Mouse (Mus musculus): ENCODE measurements at regions not wholly inside any gene's neighbourhood (a gene's known extent, or its start where the extent isn't known, plus 50 kb on each side); places are given as distances from the start of the nearest gene placed in this dataset.

DNA sequence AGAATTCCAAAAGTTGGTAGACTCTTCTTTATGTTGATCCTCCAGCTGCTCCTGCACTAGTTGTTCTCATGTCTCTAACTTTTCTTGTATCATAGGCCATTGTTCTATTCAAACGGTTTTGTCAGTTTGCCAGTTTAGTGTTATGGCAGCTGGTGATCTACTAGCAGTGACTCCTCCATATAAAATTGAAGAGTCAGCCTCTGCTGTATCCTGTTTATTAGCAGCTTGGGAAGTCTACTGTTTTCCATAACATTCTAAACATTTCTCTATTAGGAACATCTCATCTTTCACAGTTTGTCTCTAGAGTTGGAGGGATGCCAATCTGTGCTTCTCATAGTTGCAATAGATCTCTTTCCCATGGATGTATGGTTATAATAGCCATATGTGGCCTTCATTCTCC lies 58.6 kb downstream of the Drd1 start:
- no peak for DNase-seq (ENCODE audit: low spot score)

DNA sequence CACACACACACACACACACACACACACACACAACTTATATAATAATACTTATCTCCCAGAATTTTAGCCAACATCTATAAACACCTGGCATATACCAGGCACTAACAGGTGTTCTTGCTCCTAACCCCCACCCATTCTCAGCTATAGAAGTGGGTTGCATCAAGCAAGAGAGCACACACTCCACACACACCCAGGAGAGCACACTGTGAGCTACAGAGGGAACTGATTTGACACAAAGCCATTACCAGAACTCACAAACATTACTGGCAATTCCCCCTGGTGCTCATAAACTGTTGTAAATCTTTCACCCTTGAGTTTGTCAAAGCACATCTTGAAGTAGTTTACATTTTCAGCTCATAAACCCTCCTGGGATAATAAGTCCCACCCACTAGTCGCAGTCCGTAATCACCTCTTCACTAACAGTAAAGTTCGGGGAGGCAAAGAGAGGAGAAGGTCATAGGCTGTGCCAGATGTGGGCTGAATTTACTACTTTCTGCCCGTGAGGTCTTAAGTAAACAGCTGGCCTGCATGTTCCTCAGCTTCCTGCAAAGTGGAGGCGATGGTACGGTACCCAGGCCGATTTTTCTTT lies 62.5 kb downstream of the Drd1 start:
- DNase-seq (ENCODE audit: low spot score), result no peak

DNA sequence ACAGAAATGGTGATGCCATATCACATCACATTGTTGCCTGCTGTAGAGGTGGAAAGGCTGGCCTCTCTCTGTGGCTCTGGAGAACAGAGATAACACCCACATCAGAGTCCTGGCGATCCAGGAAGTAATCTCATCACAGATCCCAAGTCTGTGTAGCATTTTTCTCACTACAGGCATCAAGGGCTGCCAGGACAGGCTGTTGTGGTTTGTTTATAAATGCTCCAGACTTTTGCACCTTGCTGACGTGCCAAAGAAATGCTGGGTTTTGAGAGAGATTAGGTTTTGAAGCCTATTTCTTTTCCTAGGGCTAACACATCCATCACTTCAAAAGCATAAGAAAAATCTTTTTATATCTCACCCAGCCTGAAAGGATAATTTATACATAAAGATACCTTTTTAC lies 76.3 kb downstream of the Drd1 start:
- no peak for DNase-seq (ENCODE audit: low spot score)

DNA sequence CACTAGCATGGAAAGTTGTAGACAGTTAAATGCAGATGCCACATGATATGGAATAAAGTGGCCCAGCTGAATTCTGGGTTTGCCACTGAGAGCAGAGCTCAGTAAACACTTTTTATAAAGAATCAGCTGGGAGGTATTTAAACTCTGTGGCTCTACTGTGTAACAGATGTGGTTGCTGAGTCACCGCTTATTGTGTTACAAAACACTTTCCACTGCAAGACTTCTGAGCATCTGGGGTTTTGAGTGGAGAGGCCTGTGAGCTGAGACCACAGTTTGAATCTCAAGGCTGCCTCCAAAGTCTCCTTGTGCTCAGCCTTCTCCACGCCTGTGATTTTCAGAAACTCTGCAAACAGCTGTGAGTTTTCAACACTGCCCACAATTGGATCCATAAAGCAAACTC lies 86.1 kb downstream of the Drd1 start:
- DNase-seq (ENCODE audit: low spot score), result no peak

DNA sequence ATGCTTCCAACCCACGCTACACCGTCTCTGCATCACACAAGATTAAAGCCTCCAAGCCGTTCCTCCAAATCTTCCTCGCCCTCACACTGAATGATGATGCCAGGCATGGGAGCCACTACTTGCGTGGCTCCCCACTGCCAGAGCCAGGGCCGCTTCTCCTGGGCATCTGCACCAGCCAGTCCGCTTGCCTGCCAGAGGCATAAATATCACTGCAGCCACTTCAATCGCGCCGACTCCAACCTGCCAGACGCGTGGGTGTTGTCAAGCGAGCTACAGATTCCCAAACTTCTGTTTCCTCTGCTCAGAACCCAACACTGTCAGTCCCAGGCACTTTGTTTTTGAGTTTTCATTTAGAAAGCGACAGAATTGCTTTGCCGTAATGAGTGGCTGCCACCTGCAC lies 99.3 kb downstream of the Drd1 start:
- DNase-seq (ENCODE audit: low spot score), result no peak

DNA sequence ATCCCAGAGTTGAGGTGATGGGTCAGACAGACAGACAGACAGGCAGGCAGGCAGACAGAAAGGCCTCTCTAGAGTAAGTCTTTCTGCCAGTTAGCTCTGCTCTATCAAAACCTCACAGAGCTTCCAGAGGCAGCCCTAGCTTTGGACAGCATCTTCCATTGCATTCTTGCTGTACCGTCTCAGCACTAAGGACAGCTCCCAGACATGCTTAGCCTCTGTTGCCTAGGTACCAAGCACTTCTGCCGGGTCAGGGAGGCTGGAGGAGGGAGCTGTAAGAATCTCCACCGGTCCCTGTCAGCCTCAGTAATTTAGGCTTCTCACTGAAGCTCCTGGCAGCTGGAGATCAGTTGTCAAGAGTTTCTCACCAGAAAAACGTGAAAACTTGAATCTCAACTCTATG lies 107.4 kb downstream of the Drd1 start:
- no peak for DNase-seq (ENCODE audit: low spot score)

DNA sequence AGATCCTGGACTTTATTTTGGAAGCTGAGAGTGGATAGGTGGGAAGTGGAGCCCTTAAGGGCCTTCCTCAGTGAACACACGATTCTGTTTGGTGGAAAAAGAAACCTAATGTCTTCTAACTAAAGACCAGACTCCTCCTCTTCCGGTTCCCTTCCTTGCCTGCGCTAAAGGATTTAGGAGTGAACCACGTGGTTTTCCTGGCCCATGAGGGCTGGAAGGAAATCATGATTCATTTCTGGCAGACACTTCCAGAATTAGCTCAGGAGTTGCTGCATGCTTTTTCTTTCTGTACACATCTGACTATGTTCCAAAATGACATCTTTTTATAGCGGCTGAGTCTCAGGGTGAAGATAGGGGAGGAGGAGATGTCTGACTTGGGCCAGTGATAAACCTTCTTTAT lies 109.8 kb downstream of the Drd1 start:
- DNase-seq (ENCODE audit: low spot score), result no peak

DNA sequence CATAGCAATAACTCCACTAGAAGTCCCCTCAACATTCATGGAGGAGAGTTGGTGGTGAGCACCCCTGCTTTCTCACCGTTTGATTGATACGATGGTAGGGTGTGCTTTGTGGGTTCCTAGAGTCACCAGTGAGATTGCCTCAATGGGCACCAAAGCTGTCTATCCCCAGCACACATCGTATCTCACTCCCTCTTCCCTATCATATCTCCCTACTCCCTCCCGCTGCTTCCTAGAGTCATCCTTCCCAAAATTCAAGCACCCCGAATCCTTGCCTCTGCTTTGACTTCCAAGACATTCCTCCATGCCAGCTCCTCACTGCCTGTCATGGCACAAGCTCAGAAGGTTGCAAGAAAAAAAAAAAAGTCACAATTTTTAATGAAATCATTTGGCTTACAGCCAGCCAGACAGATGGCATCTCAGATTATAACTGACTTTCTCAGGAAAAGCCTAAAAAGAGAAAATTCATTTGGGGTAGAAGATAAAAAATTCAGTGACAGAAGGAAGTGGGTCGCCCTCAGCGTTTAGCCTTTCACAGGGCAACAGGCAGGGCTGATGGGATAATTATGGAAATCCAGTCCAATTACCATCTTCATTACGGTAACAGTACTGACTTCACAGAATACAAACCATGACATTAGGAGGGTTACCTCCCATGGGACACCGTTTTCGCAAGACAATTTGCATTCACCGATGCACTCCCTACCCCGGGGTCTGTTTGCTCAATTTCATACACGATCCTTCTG lies 114.3 kb downstream of the Drd1 start:
- DNase-seq (ENCODE audit: low spot score), result no peak

DNA sequence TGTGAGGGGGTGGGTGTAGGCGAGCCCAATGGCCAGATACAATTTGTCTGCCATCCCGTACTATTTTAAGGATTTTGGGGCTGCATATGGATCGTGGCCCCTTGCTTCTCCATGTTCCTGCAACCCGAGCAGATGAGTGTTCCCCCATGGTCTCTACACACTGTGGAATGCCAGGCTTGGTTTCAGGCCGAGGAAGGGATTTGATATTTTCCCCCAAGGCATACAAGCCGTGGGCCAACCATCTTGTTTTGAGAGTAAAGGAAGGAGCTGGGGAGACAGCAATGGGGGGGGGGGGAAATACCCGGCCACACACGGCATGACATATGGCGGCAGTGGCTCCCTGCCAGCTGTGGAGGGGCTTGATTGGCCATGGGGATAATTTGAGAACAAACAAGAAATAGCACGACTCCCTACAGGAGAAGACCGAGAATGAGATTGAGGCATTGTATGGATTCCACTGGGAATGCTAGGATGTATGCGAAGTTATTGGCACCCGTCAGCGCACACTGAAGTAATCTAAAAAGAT lies 120.3 kb downstream of the Drd1 start:
- no peak for DNase-seq (ENCODE audit: low spot score)

DNA sequence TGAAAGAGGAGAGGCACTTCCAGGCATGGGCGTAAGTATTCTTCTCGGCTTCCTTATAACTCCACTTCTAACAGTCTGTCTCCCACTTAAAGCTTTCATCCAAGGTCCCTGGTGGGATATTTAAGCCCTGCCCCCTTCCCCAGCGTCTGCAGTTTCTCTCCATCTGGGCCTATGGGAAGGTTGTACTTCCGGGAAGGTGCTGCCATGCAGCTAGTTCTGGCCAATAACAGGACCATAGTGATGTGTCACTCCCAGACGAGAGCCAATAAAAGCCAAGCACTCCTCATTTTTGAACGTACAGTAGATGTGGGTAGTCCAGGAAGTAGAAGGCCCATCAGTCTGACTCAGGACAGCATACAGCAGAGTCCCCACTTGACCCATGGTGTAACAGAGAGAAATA lies 121.0 kb downstream of the Drd1 start:
- DNase-seq (ENCODE audit: low spot score), result no peak

DNA sequence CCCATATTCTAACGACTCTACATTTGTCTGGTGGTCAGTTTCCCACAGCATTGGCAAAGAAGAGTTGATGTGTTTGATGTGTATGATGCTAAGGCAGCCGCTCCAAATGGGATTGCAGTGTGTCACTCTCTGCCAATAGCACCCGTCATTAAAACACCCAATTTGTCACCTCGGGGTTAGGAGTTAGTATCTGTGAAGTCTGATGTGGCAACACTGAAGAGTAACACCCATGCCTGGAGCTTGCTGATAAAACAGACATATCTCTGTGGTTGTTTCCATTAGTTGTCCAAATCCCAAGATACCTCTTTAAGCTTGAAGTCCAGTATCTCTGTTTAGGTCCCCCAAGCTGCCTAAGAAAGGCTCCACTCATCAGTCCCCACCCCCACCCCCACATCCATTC lies 129.4 kb downstream of the Drd1 start:
- DNase-seq (ENCODE audit: low spot score), result no peak

DNA sequence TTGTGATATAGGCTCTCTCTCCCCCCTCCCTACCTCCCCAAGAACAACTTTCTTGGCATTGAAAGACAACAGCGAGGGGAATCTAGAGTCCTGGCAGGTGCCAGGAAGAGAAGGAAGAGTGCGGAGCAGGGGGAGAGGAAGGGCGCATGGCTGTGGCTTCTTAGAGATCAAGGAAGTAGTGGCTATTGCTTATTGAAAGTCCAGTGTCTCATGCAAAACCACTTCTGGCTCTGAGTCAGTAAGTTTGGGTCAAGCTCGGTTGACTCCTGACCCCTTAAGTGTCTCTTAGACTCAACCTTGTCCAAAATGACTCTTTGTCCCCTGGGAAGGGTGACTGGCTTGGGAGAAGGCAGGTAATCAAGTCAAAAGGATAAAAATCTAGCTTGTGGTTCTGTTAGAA lies 131.1 kb downstream of the Drd1 start:
- DNase-seq (ENCODE audit: low spot score), result no peak

DNA sequence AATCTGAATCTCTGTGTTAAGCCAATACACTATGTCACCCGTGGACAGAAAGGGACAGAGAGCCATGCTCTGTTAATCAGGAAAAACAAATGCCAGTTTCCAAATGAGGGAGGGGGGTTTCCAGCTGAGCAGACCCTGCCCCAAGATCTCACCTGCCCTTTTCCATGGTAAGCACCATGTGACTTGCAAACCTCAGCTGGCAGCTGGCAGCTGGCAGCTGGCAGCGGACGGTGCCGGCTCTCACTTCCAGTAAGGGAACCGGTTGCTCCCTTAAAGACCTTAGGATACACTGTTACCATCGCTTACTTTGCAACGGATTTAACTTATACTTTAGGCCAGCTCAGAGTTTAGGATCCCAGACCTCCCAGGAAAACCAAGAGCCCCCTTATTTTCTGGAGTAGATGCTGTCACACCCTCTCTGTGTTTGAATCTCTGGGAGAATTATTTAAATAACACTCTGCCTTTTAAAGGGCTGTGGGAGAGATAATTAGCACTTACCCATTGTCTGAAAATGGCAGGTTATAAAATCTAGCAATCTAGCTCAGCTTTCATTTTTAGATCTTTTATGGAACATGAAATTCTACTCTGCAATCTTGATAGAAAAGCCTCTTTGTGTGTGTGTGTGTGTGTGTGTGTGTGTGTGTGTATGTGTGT lies 131.7 kb downstream of the Drd1 start:
- no peak for DNase-seq (ENCODE audit: low spot score)

DNA sequence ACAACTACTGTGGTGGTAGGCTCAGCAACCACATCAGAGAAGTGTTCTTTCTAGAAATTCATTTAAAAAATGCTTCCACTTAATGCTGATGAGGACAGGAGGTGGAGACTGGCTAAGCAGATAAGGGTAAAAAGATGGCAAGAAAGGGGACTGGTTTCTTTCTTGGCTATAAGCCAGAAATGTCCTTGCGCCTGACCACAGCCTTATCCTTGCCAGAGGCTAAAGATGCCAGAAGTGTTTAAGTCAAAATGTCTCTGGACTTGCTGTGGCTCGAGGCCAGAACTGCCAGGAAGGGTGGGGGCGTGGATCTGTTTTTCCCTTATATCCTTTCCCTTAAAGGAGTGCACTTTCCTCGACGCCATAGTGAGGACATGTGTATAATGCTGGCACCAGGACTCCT lies 133.7 kb downstream of the Drd1 start:
- DNase-seq (ENCODE audit: low spot score), result no peak

DNA sequence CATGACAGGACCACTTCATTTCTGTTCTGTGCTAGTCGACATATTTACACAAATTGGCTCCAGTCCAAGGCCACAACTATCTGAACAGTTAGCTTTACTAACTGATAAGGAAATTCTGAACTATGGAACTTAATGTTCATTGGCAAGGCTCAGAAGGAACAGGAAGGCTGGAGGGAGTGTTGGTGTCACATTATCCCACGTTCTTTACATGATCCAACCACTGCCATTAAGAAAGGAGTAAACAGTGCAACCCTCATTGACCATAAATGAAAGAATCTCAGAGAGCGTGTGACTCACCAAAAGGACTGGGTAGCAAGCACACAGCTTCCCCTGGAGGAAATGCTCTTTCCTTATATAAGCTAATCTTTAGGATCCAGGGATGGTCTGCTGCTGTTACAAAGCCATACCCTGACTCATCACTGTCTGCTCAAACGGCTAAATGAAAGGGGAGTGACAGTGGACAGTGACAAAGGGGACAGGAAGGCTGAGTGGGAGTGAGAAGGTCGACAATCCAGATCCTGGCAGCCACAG lies 135.6 kb downstream of the Drd1 start:
- DNase-seq (ENCODE audit: low spot score), result no peak

DNA sequence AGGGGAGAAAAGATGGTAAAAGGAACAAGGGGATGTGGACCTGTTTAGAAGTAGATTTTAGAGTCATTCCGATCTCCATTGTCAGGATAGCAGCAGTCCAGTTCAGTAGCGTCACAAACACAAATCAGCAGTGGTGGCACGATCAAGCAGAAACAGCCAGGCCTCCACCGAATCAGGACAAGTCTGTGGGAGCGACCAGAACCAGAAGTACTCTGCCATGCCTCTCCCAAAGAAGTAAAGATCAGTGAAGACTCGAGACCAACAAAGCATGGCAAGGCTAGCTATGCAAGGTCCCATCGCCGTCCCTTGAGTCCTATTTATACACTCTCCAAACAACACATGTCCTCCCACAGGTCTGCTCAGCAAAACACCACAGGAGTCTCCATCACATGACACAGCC lies 140.0 kb downstream of the Drd1 start:
- no peak for DNase-seq (ENCODE audit: low spot score)

DNA sequence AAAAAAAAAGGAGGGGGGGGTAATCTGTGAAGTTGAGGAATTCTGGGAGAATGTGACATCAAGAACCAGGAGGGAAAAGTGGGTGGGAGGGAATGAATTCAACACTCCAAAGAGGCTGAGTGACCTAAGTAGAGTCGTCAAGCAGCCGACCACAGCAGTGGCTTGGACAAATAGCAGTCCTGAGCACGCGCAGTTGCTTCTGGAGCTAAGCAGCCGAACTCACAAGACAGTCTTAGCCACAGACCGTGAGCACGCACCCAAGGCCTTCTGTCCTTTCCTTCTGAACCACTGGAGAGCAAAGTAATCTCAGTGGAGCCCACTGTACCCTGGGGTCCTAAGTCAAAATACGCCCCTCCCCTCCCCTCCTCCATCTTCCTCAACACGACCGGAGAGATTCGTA lies 141.1 kb downstream of the Drd1 start:
- no peak for DNase-seq (ENCODE audit: low spot score)

DNA sequence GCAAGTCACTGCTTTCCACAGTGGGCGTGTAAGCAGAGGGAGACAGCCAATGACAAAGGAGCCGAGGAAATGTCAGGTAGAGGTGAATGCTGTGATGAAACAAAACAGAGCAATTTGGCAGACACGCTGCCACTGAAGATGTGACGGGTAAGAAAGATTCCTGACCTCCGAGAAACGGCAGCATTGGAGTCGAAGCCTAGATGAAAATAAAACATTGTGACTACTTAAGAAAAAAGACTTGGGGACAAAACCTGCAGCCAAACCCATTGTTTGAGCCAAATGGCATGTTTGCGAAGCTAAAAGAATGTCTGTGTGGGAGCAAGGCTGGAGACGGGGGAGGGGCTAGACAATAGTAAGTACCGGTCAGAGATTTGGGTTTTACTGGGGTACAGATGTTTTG lies 142.0 kb downstream of the Drd1 start:
- DNase-seq (ENCODE audit: low spot score), result no peak

DNA sequence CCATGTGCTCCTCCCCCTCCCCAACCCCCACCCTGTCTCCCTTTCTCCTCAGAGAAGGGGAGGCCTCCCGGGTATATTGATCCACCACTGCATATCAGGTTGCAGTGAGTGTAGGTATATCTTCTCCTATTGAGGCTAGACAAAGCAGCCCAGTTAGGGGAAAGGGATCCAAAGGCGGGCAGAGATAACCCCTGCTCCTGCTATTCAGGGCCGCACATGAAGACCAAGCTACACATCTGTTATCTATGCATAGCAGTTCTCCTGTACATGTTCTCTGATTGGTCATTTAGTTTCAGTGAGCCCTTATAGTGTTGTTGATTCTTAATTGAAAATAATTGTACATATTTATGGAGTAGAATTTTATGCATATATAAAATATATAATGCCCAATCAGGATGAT lies 143.7 kb downstream of the Drd1 start:
- no peak for DNase-seq (ENCODE audit: low spot score)

DNA sequence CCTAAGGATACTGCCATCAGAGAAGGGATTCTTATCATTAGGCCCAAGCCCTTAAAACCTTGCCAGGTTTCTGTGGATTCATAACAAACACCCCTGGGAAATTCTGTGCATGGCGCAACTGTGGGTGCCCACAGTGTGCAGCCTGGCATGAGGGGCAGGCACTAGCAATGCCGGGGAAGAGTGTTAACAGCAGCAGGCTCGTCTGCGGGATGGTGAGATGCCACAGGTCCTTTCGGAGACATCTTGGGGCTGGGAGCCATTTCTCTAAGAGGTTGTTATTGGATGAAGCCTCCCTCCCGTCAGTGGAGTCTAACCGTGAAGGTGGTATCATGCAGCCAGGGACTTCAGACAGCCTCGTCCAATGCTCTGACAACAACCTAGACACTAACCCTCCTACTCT lies 144.2 kb downstream of the Drd1 start:
- DNase-seq (ENCODE audit: low spot score), result no peak

DNA sequence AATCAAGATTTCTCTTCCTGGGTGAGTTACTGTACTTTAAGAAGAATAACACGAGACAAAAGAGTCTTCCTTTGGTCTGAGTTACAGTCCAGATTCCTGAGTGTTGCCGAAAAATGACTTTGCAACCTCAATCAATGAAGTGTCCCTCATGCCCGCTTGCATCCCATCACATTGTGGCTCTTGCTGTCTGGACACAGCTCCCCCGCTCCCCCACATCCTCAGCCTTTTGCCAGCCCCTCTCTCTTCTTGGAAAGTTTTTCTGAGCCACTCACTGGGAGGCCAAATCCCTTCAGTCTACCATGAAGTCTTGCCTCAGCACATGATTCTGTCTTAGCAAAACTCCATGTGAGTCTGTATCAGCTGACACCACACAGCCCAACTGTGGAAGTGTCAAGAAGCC lies 145.3 kb downstream of the Drd1 start:
- no peak for DNase-seq (ENCODE audit: low spot score)

DNA sequence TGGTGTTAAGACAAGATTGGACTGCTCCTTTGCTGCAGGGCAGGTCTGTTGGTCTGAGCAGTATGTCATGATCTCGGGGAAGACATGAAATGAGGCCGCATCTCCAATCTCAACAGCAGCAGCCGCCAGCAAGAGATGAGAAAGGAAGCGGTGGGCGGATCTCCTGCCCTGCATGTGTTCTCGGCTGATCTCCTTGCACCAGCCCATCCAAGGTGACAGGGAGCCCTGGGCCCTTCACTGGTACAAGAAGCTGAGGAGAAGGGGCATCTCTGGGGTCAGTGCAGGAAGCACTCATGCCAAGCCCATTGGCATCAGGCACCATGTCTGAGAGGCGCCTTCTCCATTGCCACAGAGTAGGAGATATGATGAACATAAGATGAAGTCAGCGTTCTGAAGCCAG lies 151.0 kb downstream of the Drd1 start:
- no peak for DNase-seq (ENCODE audit: low spot score)

DNA sequence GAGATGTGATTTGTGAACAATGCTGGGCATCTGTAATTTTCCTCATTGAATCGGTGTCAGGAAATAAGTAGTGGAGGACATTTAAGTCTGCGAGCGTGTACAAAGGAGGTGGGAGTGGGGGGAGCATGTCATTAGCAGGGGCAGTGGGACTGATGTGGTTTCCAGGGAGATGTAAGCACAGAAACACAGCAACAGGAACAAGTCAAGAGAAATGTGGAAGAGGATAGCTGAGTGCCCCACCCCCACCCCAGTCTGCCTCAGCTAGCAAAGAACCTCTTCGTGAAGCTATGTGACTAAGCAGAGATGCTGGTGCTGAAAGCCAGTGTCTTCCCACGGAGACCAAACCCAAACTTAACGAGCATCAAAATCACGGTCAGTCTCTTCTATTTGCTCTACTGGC lies 151.9 kb downstream of the Drd1 start:
- no peak for DNase-seq (ENCODE audit: low spot score)
